Mouse (Mus musculus): ENCODE data around the gene Ift20. TPM values are rescaled to one million over a fixed set of nuclear protein-coding genes. Genes with fewer than 3 reads are reported as not detected.
A peak's percentile ranks its signal among the peaks of the same experiment; 100 is the strongest.
"Not testable (repeated sequence)": the region's sequence is repeated elsewhere in the genome, so short reads cannot be mapped to it uniquely, and the experiment has no call there.

The Ift20 gene
- total and polyA plus RNA-seq, 3 experiments: 37.6 to 40.6 (median 39.4) TPM

- no peak for DNase-seq
- Histone ChIP-seq H3K4me1 (ENCODE audit: control insufficient read depth, insufficient read depth, low read length) (no peaks in the 10 kb centered on the region), H3K4me3 (no peak overlapping the region), H3K9ac (ENCODE audit: low read depth, low read length) (no peak overlapping the region), H3K79me2 (replicated peaks; ENCODE audit: control insufficient read depth, insufficient read depth, low read length) (no peaks in the 10 kb centered on the region), H3K27ac (no peak overlapping the region), H3K27me3 (ENCODE audit: control insufficient read depth, insufficient read depth, low read length) (no peaks in the 10 kb centered on the region), H3K36me3 (ENCODE audit: control insufficient read depth, insufficient read depth, low read length) (no peaks in the 10 kb centered on the region)
- no peak for TF ChIP-seq EP300 (IDR thresholded peaks at IDR 0.05; ENCODE audit: insufficient read depth, low read depth, low read length)
- TF ChIP-seq POLR2A (IDR thresholded peaks at IDR 0.05; ENCODE audit: insufficient read depth, low read depth, low read length): no peak
- no peak for TF ChIP-seq CTCF (IDR thresholded peaks at IDR 0.05)
- WGBS: 73% methylated on average over 6 of the region's 6 CpGs
- intact Hi-C loops (cut with DNase I): no loop called here
These were observed 46.7 kb downstream of the Ift20 start for GRCm38 (mm10) chr11:78582848-78583247.

- Histone ChIP-seq H3K36me3 (ENCODE audit: control insufficient read depth, insufficient read depth, low read length) (no peaks in the 10 kb centered on the region; the same call in 1 of the 2 replicates), H3K27ac (no peak overlapping the region), H3K79me2 (replicated peaks; ENCODE audit: control insufficient read depth, insufficient read depth, low read length) (no peaks in the 10 kb centered on the region), H3K4me1 (ENCODE audit: control insufficient read depth, insufficient read depth, low read length) (no peaks in the 10 kb centered on the region), H3K9ac (ENCODE audit: low read depth, low read length) (no peak overlapping the region), H3K4me3 (no peak overlapping the region), H3K27me3 (ENCODE audit: control insufficient read depth, insufficient read depth, low read length) (no peaks in the 10 kb centered on the region)
- intact Hi-C loops (cut with DNase I): loop anchor here (5.0 kb wide), 1 partner anchor 236 kb away; no protein-coding TSS in a partner anchor
- DNase-seq: no peak
- TF ChIP-seq CTCF (IDR thresholded peaks at IDR 0.05): peak; percentile 51
- TF ChIP-seq EP300 (IDR thresholded peaks at IDR 0.05; ENCODE audit: insufficient read depth, low read depth, low read length): no peak
These were observed 49.9 kb downstream of the Ift20 start for GRCm38 (mm10) chr11:78586099-78586498.

- H3K27me3 ChIP-seq (ENCODE audit: control insufficient read depth, insufficient read depth, low read length); H3K27ac ChIP-seq; H3K4me1 ChIP-seq (ENCODE audit: control insufficient read depth, insufficient read depth, low read length); DNase-seq; H3K9ac ChIP-seq (ENCODE audit: low read depth, low read length); H3K4me3 ChIP-seq; H3K79me2 ChIP-seq (replicated peaks; ENCODE audit: control insufficient read depth, insufficient read depth, low read length); H3K36me3 ChIP-seq (ENCODE audit: control insufficient read depth, insufficient read depth, low read length): not testable (repeated sequence)
- WGBS: 95% methylated on average over 1 of the region's 1 CpGs
- peak; percentile 50 for TF ChIP-seq CTCF (IDR thresholded peaks at IDR 0.05)
- intact Hi-C loops (cut with DNase I): loop anchor here (5.0 kb wide), 1 partner anchor 235 kb away; no protein-coding TSS in a partner anchor
These were observed 51.5 kb downstream of the Ift20 start for GRCm38 (mm10) chr11:78587677-78588076.

Other genes starting within 250 kb of the Ift20 start
- under 1 TPM; 0.65 to 0.75 TPM for gene BC030499, start 245.5 kb upstream of the Ift20 start, total RNA-seq (2021)
- 0.37 and 0.88 TPM in 2 replicates for gene BC030499, start 245.5 kb upstream of the Ift20 start, polyA plus RNA-seq (2012; rRNA removed)
- gene Spag5, start 234.8 kb upstream of the Ift20 start, total RNA-seq (2021): under 1 TPM; 0.27 to 0.42 TPM
- 0.64 and 0.94 TPM in 2 replicates for gene Spag5, start 234.8 kb upstream of the Ift20 start, polyA plus RNA-seq (2012; rRNA removed)
- under 1 TPM; 0.73 to 0.80 TPM for gene Aldoc, start 213.4 kb upstream of the Ift20 start, total RNA-seq (2021)
- 0.45 and 0.56 TPM in 2 replicates for gene Aldoc, start 213.4 kb upstream of the Ift20 start, polyA plus RNA-seq (2012; rRNA removed)
- gene Pigs, start 207.9 kb upstream of the Ift20 start, total RNA-seq (2021): 10 to 100 TPM; 20.7 to 25.4 TPM
- gene Pigs, start 207.9 kb upstream of the Ift20 start, polyA plus RNA-seq (2012; rRNA removed): 39.7 and 47.1 TPM in 2 replicates
- 1 to 10 TPM; 4.6 to 4.9 TPM for gene Unc119, start 192.9 kb upstream of the Ift20 start, total RNA-seq (2021)
- gene Unc119, start 192.9 kb upstream of the Ift20 start, polyA plus RNA-seq (2012; rRNA removed): 16.8 and 17.8 TPM in 2 replicates
- not detected for gene Foxn1, start 149.8 kb upstream of the Ift20 start, total RNA-seq (2021)
- gene Foxn1, start 149.8 kb upstream of the Ift20 start, polyA plus RNA-seq (2012; rRNA removed): not detected in 2 replicates
- gene Slc13a2, start 114.1 kb upstream of the Ift20 start, total RNA-seq (2021): not detected
- gene Slc13a2, start 114.1 kb upstream of the Ift20 start, polyA plus RNA-seq (2012; rRNA removed): 0.23 TPM in 1 of 2 replicates, not detected in the other
- gene Slc46a1, start 70.7 kb upstream of the Ift20 start, total RNA-seq (2021): 1 to 10 TPM; 1.7 to 3.0 TPM
- gene Slc46a1, start 70.7 kb upstream of the Ift20 start, polyA plus RNA-seq (2012; rRNA removed): 7.8 and 8.5 TPM in 2 replicates
- gene Sarm1, start 38.6 kb upstream of the Ift20 start, total RNA-seq (2021): under 1 TPM; 0.45 to 0.52 TPM
- 0.23 and 0.32 TPM in 2 replicates for gene Sarm1, start 38.6 kb upstream of the Ift20 start, polyA plus RNA-seq (2012; rRNA removed)
- gene Vtn, start 37.3 kb upstream of the Ift20 start, total RNA-seq (2021): 10 to 100 TPM; 21.6 to 24.6 TPM
- 44.6 and 68.2 TPM in 2 replicates for gene Vtn, start 37.3 kb upstream of the Ift20 start, polyA plus RNA-seq (2012; rRNA removed)
- not detected for gene Sebox, start 32.9 kb upstream of the Ift20 start, total RNA-seq (2021)
- 0.20 TPM in 1 of 2 replicates, not detected in the other for gene Sebox, start 32.9 kb upstream of the Ift20 start, polyA plus RNA-seq (2012; rRNA removed)
- gene Tmem199, start 24.2 kb upstream of the Ift20 start, total RNA-seq (2021): 10 to 100 TPM; 11.3 to 11.5 TPM
- 7.9 and 14.0 TPM in 2 replicates for gene Tmem199, start 24.2 kb upstream of the Ift20 start, polyA plus RNA-seq (2012; rRNA removed)
- gene Poldip2, start 24.2 kb upstream of the Ift20 start, total RNA-seq (2021): 100 to 1,000 TPM; 127 to 140 TPM
- gene Poldip2, start 24.2 kb upstream of the Ift20 start, polyA plus RNA-seq (2012; rRNA removed): 102 and 151 TPM in 2 replicates
- 10 to 100 TPM; 38.2 to 40.1 TPM for gene Tnfaip1, start within 50 bp of the Ift20 start, total RNA-seq (2021)
- gene Tnfaip1, start within 50 bp of the Ift20 start, polyA plus RNA-seq (2012; rRNA removed): 36.0 and 51.1 TPM in 2 replicates
- gene Tmem97, start 14.4 kb downstream of the Ift20 start, total RNA-seq (2021): 1 to 10 TPM; 5.2 to 6.1 TPM
- gene Tmem97, start 14.4 kb downstream of the Ift20 start, polyA plus RNA-seq (2012; rRNA removed): 6.4 and 6.8 TPM in 2 replicates
- gene Nlk, start 161.0 kb downstream of the Ift20 start, total RNA-seq (2021): 10 to 100 TPM; 13.0 to 14.9 TPM
- gene Nlk, start 161.0 kb downstream of the Ift20 start, polyA plus RNA-seq (2012; rRNA removed): 10.7 and 15.1 TPM in 2 replicates
- 10 to 100 TPM; 18.4 to 19.0 TPM for gene Ccnq, start 215.4 kb downstream of the Ift20 start, total RNA-seq (2021)
- 42.4 and 59.7 TPM in 2 replicates for gene Ccnq, start 215.4 kb downstream of the Ift20 start, polyA plus RNA-seq (2012; rRNA removed)

All from heart, adult 2 months (tissue).